Mouse (Mus musculus): Measurements from ENCODE around the gene Nos2.

- TF ChIP-seq GATA1 (IDR thresholded peaks at IDR 0.05; ENCODE audit: low read depth, low read length) (no peak), NELFE (IDR thresholded peaks at IDR 0.05; ENCODE audit: low read depth, low read length) (no peak), POLR2A (IDR thresholded peaks at IDR 0.05; ENCODE audit: control insufficient read depth in 1 of 2, insufficient read depth in 1 of 2, low read depth in 1 of 2, low read length in 2 of 2, poor library complexity in 1 of 2) (no peak), TAL1 (IDR thresholded peaks at IDR 0.05; ENCODE audit: low read length) (no peak), CTCF (IDR thresholded peaks at IDR 0.05 in 2 of 3, conservative IDR thresholded peaks at IDR 0.05 in 1 of 3; ENCODE audit: control insufficient read depth in 1 of 3, insufficient read depth in 1 of 3, low read depth in 2 of 3, low read length in 3 of 3, poor library complexity in 1 of 3, severe bottlenecking in 1 of 3) (no peak), NRF1 (IDR thresholded peaks at IDR 0.05; ENCODE audit: insufficient read depth, low read depth, low read length, poor library complexity, severe bottlenecking) (no peak), ZC3H11A (IDR thresholded peaks at IDR 0.05; ENCODE audit: low read depth, low read length) (no peak), ZKSCAN1 (IDR thresholded peaks at IDR 0.05; ENCODE audit: low read depth, low read length) (no peak), E2F4 (IDR thresholded peaks at IDR 0.05; ENCODE audit: borderline replicate concordance, low read depth, low read length) (no peak), MXI1 (IDR thresholded peaks at IDR 0.05; ENCODE audit: low read depth, low read length) (no peak), MYC (IDR thresholded peaks at IDR 0.05; ENCODE audit: low read depth, low read length) (no peak)
These were observed 51.2 kb downstream of the Nos2 start for GRCm38 (mm10) chr11:78971746-78972145.
